Mouse (Mus musculus) adipose tissue, adult 10 weeks (tissue): ENCODE measurements around the gene Kcnj14. TPM values are rescaled to one million over a fixed set of nuclear protein-coding genes. Genes with fewer than 3 reads are reported as not detected.

Experiments
- polyA plus RNA-seq: library from polyadenylated mRNA; stranded (reverse); fragments of 350-450 nt; fragmentation: Illumina TruSeq; extraction: RNeasy Lipid Tissue Mini Kit (QIAGEN cat#74804); gene quantifications from one replicate; pipeline ENCODE4 v1.2.3, GENCODE M21; 2014; ENCODE audit warnings: low read depth, low replicate concordance

Gene Kcnj14
- 0.74 TPM for polyA plus RNA-seq

DNA sequence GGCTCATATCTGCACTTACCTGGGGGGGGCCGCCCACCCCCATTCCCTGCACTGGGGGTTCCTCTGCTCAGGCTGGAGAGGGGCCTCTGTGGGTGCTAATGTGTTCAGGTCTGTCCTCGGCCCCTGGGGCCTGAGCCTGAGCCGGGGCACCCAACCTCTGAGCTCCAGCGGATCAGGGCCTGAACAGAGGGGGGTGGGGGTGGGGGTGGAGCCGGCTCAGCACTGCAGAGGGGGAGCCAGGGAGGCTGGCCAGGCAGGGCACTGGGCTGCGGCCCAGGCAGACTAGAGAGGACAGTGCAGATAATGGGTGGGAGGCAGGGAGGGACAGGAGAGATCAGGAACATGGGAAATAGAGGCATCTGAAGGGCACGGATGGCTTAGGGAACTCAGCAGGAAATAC, at the start of gene Kcnj14:
TSS of gene Kcnj14 (minus strand) at position 185 of the 400 bp plus-strand sequence.

DNA sequence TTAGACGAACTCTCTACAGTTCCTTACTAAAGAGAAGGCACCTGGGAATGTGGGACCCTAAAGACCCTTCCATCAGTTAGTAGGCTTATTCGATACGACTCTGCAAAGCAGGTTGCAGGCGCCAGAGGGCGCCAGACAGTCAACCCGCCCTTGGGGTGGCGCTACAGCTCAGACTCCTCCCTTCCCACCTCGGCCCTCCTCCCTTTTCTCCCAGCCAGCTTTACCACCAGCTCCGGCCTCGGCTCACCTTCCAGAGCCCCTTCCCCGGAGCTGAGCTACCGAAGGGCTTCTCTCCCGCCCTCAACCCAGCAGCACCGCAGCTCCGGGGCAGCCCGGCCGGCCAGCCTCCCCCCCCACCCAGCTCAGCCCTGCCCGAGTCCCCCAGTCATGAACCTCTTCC, 48.0 kb upstream of the Kcnj14 start, which contains the start of gene Kdelr1:
TSS of gene Kdelr1 (plus strand) at position 149 of the 400 bp plus-strand sequence.

DNA sequence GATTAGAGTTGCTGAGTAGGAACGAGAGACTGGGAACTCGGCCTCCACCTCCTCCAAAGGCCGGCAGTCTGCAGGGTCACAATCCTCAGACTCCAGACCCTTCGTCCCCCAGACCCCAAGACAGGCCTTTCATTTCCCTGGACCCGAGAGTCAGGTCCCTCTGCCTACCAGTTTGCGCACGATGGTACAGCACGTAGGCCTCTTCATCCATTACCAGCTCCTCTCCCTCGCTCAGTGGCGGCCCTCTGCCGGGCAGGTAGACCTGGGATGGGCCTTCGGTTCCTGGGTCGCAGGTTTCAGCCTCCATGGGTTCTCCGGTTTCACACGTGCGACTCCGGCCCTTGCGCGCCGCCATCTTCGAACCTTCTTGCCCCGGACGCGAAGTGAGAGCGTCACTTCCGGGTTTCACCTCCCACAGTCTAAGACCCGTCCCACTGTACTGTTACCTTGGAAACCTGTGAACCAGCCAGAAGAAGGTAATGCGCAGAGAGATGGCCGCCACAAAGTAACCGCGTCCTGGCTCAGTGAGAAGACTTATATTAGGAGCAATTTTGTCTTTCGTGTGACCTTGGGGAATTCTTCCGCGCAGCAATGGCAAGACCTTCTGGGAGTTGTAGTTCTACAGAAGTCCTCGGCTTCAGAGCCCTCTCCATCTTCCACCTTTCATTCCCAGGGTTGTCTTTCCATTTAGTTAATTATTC, 6.0 kb upstream of the Kcnj14 start, which contains the start of gene Grwd1:
TSS of gene Grwd1 (minus strand) at position 518 of the 701 bp plus-strand sequence.

DNA sequence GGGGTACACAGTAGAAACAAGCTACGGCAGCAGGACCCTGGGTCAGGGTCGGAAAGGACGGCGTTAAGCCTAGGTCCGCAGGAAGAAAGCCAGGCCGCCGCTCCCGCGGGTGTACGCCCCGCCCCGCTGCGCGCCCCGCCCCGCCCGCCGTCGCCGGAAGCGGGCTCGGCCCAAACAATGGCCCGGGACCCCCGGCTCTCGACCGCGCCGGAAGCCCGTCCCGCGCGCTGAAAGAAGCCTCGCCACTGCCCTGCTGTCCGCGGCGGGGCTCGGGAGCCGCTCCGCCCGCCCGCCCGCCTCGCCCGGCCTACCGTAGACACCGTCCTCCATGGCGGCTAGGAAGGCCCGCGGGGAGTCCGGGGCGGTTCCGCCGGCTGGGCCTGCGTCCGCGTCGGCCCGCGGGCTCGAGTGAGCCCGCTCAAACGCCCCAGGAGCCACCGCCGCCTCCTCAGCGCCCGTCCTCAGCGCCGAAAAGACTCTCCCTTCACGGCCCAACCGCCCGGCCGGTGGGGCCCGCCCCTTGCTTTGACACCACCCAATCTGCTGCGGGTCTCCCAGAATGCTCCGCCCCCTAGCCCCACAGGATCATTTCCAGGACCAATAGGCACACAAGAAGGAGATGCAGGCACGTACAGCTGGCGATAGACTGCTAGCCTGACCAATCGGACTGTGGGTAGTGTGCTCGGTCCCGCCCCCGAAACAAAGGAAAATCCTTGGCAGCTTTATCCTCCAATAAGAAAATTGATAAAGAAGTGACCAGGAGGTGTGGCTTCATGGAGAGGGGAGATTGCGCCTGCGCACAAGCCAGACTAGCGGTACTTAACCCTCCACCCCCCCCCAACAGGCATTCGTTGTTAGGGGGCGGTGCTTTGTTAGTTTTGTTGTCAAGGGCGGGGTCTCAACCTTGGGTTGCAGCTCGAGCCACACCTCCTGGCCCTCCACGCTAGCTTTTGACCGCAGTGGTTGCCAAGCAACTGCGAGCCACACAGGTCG, 10.5 kb downstream of the Kcnj14 start, which contains the start of gene Cyth2:
TSS of gene Cyth2 (minus strand) at position 795 of the 993 bp plus-strand sequence.

DNA sequence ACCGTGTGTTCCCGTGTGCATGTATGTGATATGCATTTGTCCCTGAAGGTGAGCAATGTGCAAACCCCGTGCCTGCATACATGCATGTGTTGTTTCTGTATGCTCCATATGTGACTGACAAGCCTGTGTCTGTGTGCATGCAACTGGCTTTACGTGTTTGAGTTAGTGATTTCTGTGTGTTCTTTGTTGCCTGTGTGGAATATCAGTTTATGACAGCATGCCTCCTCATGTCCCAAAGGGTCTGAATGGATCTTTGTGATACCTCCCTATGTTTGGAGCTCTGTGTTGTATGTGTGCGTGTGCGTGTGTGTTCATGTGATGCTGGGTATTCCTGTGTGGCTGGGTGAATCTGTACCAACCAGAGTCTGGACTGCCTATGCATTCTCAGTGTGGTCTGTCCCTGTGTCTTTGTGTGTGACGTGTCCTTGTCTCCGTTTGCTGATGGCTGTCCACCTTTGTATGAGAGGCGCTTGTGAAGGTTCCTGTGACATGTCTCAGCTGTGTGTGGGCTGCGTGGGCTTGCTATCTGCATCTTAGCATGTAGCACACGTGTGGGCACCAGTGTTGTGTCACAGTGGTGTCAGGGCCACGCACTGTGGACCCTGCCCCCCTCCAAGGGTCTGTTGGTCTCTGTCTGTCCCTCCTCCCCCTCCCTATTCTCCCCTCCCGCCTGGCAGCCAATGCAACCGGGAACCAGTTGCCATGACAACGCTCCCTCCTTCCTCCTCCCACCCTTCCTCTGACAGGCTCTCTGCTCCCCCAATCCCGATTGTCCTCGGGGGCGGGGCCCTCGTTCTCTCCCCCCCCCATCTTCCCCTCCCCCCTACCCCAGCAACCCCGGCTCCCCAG, 39.8 kb downstream of the Kcnj14 start, which contains the start of gene Sult2b1:
TSS of gene Sult2b1 (minus strand) at position 146 of the 849 bp plus-strand sequence.

DNA sequence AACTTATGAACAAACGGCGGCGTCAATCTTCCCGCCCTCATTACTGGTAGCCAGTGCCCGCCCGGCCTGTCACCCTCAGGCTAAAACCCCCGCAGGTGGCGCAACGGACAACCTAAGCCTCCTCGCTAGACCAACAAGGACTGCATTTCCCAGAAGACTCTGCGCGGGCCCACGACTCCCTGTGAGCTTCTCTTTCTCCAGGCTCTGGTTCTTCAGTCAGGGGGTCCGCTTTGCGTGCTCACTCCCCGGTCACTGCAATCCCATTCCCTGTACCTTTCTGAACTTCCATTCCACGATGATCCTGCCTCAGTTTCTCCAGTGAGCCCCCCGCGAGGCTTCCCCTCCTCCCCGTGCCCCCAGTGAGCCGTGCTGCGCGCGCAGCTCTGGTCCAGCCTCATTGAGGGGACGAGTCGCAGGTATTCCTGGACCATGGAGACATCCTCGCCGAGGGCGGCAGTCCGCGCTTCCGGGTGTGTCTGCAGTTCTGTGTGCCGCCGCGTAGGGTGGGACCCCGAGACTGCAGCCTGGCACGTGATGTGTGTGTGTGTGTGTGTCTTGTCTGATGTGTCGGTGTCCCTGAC, 41.0 kb downstream of the Kcnj14 start, which contains the start of gene Lmtk3:
TSS of gene Lmtk3 (plus strand) at position 228 of the 581 bp plus-strand sequence.

Other genes starting within 250 kb of the Kcnj14 start
- 0.58 TPM for gene Fgf21, start 209.3 kb downstream of the Kcnj14 start, polyA plus RNA-seq
- gene Fut1, start 207.5 kb downstream of the Kcnj14 start, polyA plus RNA-seq, result 14.4 TPM
- 1.6 TPM for gene Izumo1, start 203.0 kb downstream of the Kcnj14 start, polyA plus RNA-seq
- 11.0 TPM for gene Rasip1, start 197.3 kb downstream of the Kcnj14 start, polyA plus RNA-seq
- gene Mamstr, start 184.8 kb downstream of the Kcnj14 start, polyA plus RNA-seq, result 4.0 TPM
- gene Fut2, start 158.4 kb downstream of the Kcnj14 start, polyA plus RNA-seq, result 2.3 TPM
- 0.78 TPM for gene Ntn5, start 140.8 kb downstream of the Kcnj14 start, polyA plus RNA-seq
- gene Sec1, start 130.4 kb downstream of the Kcnj14 start, polyA plus RNA-seq, result 1.8 TPM
- 5.3 TPM for gene Car11, start 124.9 kb downstream of the Kcnj14 start, polyA plus RNA-seq
- gene Dbp, start 119.7 kb downstream of the Kcnj14 start, polyA plus RNA-seq, result 19.7 TPM
- 966 TPM for gene Rpl18, start 109.3 kb downstream of the Kcnj14 start, polyA plus RNA-seq
- 31.4 TPM for gene Sphk2, start 106.8 kb downstream of the Kcnj14 start, polyA plus RNA-seq
- gene Fam83e, start 103.6 kb downstream of the Kcnj14 start, polyA plus RNA-seq, result 3.7 TPM
- 2.2 TPM for gene Spaca4, start 99.0 kb downstream of the Kcnj14 start, polyA plus RNA-seq
- 0.96 TPM for gene Lmtk3, start 41.0 kb downstream of the Kcnj14 start, polyA plus RNA-seq
- 22.0 TPM for gene Sult2b1, start 40.1 kb downstream of the Kcnj14 start, polyA plus RNA-seq
- 73.8 TPM for gene Cyth2, start 10.2 kb downstream of the Kcnj14 start, polyA plus RNA-seq
- gene Grwd1, start 6.2 kb upstream of the Kcnj14 start, polyA plus RNA-seq, result 11.0 TPM
- 162 TPM for gene Kdelr1, start 48.0 kb upstream of the Kcnj14 start, polyA plus RNA-seq
- gene Grin2d, start 53.6 kb upstream of the Kcnj14 start, polyA plus RNA-seq, result 1.2 TPM
- 7.2 TPM for gene Syngr4, start 71.9 kb upstream of the Kcnj14 start, polyA plus RNA-seq
- 31.6 TPM for gene Tmem143, start 72.2 kb upstream of the Kcnj14 start, polyA plus RNA-seq
- gene Emp3, start 96.6 kb upstream of the Kcnj14 start, polyA plus RNA-seq, result 65.2 TPM
- 8.4 TPM for gene Ccdc114, start 99.3 kb upstream of the Kcnj14 start, polyA plus RNA-seq
- 0.09 TPM for gene Abcc6, start 205.5 kb upstream of the Kcnj14 start, polyA plus RNA-seq
- 44.8 TPM for gene Nomo1, start 208.9 kb upstream of the Kcnj14 start, polyA plus RNA-seq